Mouse (Mus musculus) lung, postnatal 0 days (tissue): ENCODE results near the gene Gkn1.
A peak's percentile ranks its signal among the peaks of the same experiment; 100 is the strongest.

Experiments
- CTCF ChIP-seq: IDR thresholded peaks from 2 replicates; pipeline ENCODE4 v1.5.1; 2016; ENCODE audit warnings: antibody characterized with exemption, mild to moderate bottlenecking
- EP300 ChIP-seq: IDR thresholded peaks from 2 replicates; pipeline ENCODE4 v1.6.1; 2016; ENCODE audit warnings: antibody characterized with exemption, mild to moderate bottlenecking, control low read depth

DNA sequence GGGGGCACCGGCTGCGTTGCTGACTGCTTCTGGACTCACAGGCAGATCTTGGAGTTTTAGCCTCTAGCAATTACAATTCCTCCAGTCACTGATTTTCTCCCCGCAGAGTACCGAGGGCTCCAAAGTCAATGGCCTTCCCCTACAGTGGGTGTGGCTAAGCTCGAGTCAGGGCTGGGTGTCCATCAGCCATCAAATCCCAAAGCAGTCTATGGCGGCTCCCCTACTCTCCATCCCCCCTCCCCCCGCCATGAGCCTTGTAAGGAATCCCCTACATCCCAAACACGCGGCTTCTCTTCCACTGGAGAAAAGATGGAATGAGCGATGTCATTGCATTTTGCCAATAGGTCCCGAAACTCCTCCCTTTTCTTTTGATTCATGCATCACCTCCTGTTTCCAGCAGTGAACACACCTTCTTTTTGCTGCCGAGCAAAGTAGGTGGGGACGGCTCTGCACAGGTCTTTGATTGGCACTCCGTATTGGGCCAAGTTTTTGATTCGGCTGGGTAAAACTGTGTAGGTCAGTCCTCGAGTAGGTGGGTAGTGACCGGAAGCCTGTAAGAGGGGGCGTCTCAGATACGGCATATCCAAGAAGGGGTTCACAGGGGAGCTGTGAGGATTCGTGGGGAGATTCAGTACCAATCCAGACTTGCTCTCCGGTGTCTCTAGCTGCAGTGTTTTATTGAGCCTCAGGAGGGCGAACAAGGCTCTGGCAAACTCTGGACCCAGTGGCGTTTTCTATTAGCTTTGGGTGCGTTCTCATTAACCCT lies 33.4 kb upstream of the Gkn1 start:
- TF ChIP-seq CTCF: peak; percentile 70
- TF ChIP-seq EP300: no peak
